Mouse (Mus musculus) forebrain, embryonic 10.5 days (tissue): ENCODE measurements around the gene Grik4. TPM values are rescaled to one million over a fixed set of nuclear protein-coding genes. Genes with fewer than 3 reads are reported as not detected.

Experiments used
- DNase-seq: peaks from one replicate; pipeline ENCODE4 v3.0.0-alpha.2; 2017; ENCODE audit warnings: low spot score; ENCODE audit errors: extremely low spot score
- H3K27ac ChIP-seq: fragments of 300-500 bp; sonication (generic); 2 replicates; pipeline ENCODE4 v1.5.1; 2016; ENCODE audit warnings: mild to moderate bottlenecking
- H3K27me3 ChIP-seq: fragments of 300-500 bp; sonication (generic); 2 replicates; pipeline ENCODE4 v1.6.1; 2016; ENCODE audit warnings: mild to moderate bottlenecking; ENCODE audit not compliant: poor library complexity, severe bottlenecking
- H3K36me3 ChIP-seq: fragments of 300-500 bp; sonication (generic); replicated peaks from 2 replicates; pipeline ENCODE4 v1.6.1; 2016; ENCODE audit warnings: mild to moderate bottlenecking, moderate library complexity
- H3K4me1 ChIP-seq: fragments of 300-500 bp; sonication (generic); 2 replicates; pipeline ENCODE4 v1.6.1; 2016
- H3K4me3 ChIP-seq: fragments of 300-500 bp; sonication (generic); 2 replicates; pipeline ENCODE4 v1.5.1; 2016; ENCODE audit warnings: mild to moderate bottlenecking, moderate library complexity
- H3K9me3 ChIP-seq: fragments of 300-500 bp; sonication (generic); 2 replicates; pipeline ENCODE4 v1.6.1; 2016; ENCODE audit warnings: mild to moderate bottlenecking, moderate library complexity
- WGBS: fragments of 180-500 bp; shearing (Covaris S2); methylation state at CpG from one replicate; pipeline ENCODE4 v1.1.7; 2016; 5-methylcytosine and 5-hydroxymethylcytosine counted together
- polyA plus RNA-seq: library from polyadenylated mRNA; unstranded; fragments of >200 nt; fragmentation: Nextera tagmentation; extraction: Ambion mirVana; gene quantifications from 2 replicates; pipeline ENCODE4 v1.2.1, GENCODE M21; 2016

Gene Grik4
- polyA plus RNA-seq, 1 experiment from 2014 or later = 1.0 TPM

DNA sequence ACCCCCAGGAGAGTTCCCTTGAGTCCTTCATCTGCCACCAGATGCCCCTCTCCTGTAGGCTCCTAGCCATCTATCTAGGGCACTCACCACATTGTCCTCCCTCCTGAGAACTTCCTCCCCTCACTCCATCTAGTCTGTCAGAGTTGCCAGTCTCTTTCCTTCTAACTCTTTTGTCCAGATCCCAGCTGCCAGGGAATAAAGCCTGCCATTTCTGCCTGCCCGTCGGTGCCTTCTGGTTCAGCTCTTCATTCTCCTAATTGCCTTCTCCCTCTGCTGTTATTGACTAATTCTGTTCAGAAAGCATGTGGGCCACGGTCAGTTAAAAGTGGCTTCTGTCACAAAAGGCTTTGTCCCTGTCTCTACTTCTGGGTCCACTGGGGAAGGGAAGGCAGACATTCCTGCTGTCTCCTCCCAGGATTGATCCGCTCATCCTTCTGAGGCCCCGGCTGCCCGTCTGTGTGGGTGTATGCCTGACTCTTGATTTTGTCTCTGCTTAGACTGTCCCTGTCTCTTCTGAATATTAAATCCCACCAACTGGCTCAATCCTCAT is 318.0 kb downstream of the Grik4 start:
- no peak for DNase-seq

GRCm38 (mm10) chr9:42614409-42614808 is 329.9 kb downstream of the Grik4 start:
- no peak for DNase-seq

More for the DNA sequence above, 318.0 kb downstream of the Grik4 start:
- Histone ChIP-seq H3K36me3 (no peaks in the 10 kb centered on the region), H3K4me1 (peaks cover 28% of the 10 kb centered on the region), H3K9me3 (no peaks in the 10 kb centered on the region), H3K27me3 (0 out of 2 replicates have a peak, but pooled peaks cover 3% of the 10 kb centered on the region), H3K4me3 (no peak overlapping the region), H3K27ac (peak overlapping the region; percentile 48)
- 47% methylated on average over 6 of the region's 6 CpGs for WGBS

DNA sequence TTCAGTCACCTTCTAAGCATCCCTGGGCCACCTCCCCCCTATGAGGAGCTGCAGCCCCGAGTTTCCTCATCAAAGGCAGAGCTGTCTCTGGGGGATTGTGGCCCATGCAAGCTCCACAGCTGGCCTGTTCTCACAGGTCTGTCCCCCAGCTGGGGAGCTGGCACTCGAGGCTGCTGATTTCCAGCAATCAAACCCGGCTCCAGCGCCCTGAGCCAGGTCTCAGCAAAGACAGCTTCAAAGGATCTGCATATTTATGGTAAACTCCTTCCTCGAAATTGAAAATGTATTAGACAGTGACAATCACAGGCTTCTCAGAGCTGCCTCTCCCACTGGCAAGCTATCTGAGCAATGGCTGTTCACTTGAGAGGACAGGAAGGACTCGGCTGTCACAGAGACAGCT is 330.5 kb downstream of the Grik4 start:
- WGBS = 60% methylated on average over 6 of the region's 6 CpGs
- peaks cover 14% of the 10 kb centered on the region for H3K4me1 ChIP-seq
- no peak for DNase-seq
- H3K9me3 ChIP-seq = no peaks in the 10 kb centered on the region
- H3K27me3 ChIP-seq = peaks cover 4% of the 10 kb centered on the region; the same call in 1 of the 2 replicates
- H3K27ac ChIP-seq = no peak overlapping the region
- H3K4me3 ChIP-seq = no peak overlapping the region
- H3K36me3 ChIP-seq = no peaks in the 10 kb centered on the region

More at GRCm38 (mm10) chr9:42614409-42614808, 329.9 kb downstream of the Grik4 start:
- no peak overlapping the region for H3K4me3 ChIP-seq
- no peak overlapping the region for H3K27ac ChIP-seq
- H3K4me1 ChIP-seq = peaks cover 14% of the 10 kb centered on the region
- 84% methylated on average over 10 of the region's 10 CpGs for WGBS
- H3K27me3 ChIP-seq = peaks cover 4% of the 10 kb centered on the region; the same call in 1 of the 2 replicates
- no peaks in the 10 kb centered on the region for H3K9me3 ChIP-seq
- H3K36me3 ChIP-seq = no peaks in the 10 kb centered on the region

DNA sequence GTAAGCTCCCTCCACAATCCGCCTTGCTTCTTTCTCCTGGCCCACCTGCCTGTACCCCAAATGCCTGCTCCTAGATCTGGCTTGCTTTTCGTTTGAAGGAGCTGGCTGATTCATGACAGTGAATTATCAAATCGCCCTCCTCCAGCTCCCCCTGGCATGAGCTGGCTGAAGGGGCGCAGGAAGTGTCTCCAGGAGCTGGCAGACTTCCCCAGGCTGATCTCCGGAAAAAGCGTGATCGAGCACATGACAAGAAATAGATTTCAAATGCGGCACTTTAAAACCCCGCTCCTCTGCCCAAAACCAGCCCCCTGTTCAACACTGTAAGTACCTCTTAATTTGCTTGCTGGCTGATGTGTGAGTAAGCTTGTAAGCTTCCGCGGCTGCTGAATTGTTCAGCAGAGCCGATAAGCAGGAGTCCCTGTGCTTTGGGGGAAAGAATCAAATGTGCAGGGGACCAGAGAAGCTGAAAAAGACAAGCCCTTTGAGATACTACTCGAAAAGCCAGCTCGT is 331.8 kb downstream of the Grik4 start:
- no peaks in the 10 kb centered on the region for H3K9me3 ChIP-seq
- peaks cover 14% of the 10 kb centered on the region for H3K4me1 ChIP-seq
- WGBS = 74% methylated on average over 14 of the region's 14 CpGs
- peaks cover 4% of the 10 kb centered on the region; the same call in 1 of the 2 replicates for H3K27me3 ChIP-seq
- no peak overlapping the region for H3K27ac ChIP-seq
- H3K36me3 ChIP-seq = no peaks in the 10 kb centered on the region
- no peak overlapping the region for H3K4me3 ChIP-seq
- DNase-seq = no peak

DNA sequence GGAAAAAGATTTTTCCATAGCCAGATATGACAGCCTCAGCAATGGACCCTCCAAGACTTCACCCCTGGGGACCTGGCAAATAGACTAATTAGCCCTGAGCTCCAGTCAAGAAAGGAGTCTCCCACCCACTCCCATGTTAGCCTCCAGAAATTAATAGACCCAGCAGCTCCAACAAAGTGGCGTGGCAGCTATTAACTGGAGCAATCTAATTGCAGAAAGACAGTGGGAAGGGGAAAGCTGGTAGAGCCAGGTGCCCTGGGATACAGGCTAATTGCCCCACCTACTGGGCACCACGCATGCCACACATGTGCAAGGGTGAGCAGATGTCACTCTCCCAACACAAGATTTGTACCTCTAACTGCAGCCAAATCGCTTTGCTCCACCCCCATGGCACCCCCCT is 342.8 kb downstream of the Grik4 start:
- peaks cover 8% of the 10 kb centered on the region for H3K4me1 ChIP-seq
- H3K9me3 ChIP-seq = 0 out of 2 replicates have a peak, but pooled peaks cover 3% of the 10 kb centered on the region
- no peak overlapping the region for H3K27ac ChIP-seq
- H3K4me3 ChIP-seq = no peak overlapping the region
- WGBS = 51% methylated on average over 3 of the region's 3 CpGs
- H3K36me3 ChIP-seq = no peaks in the 10 kb centered on the region
- H3K27me3 ChIP-seq = peaks cover 20% of the 10 kb centered on the region
- DNase-seq = no peak

- Histone ChIP-seq H3K9me3 (no peaks in the 10 kb centered on the region), H3K27ac (no peak overlapping the region), H3K4me3 (no peak overlapping the region), H3K36me3 (no peaks in the 10 kb centered on the region), H3K4me1 (peaks cover 8% of the 10 kb centered on the region), H3K27me3 (peaks cover 15% of the 10 kb centered on the region)
- WGBS = 84% methylated on average over 9 of the region's 9 CpGs
- DNase-seq = no peak
Observed at GRCm38 (mm10) chr9:42597525-42597924, 346.8 kb downstream of the Grik4 start.

- no peak for DNase-seq
- peaks cover 7% of the 10 kb centered on the region for H3K4me1 ChIP-seq
- no peak overlapping the region for H3K4me3 ChIP-seq
- no peak overlapping the region for H3K27ac ChIP-seq
- 84% methylated on average over 7 of the region's 7 CpGs for WGBS
- no peaks in the 10 kb centered on the region for H3K36me3 ChIP-seq
- H3K27me3 ChIP-seq = peaks cover 22% of the 10 kb centered on the region
- H3K9me3 ChIP-seq = no peaks in the 10 kb centered on the region
Observed at GRCm38 (mm10) chr9:42578511-42578910, 365.8 kb downstream of the Grik4 start.

- Histone ChIP-seq H3K9me3 (no peaks in the 10 kb centered on the region), H3K36me3 (no peaks in the 10 kb centered on the region), H3K27me3 (peaks cover 22% of the 10 kb centered on the region), H3K27ac (no peak overlapping the region), H3K4me1 (peaks cover 11% of the 10 kb centered on the region), H3K4me3 (no peak overlapping the region)
- WGBS = 89% methylated on average over 7 of the region's 7 CpGs
- no peak for DNase-seq
Observed at GRCm38 (mm10) chr9:42578106-42578505, 366.2 kb downstream of the Grik4 start.

- peaks cover 25% of the 10 kb centered on the region for H3K4me1 ChIP-seq
- H3K9me3 ChIP-seq = no peaks in the 10 kb centered on the region
- WGBS = 45% methylated on average over 14 of the region's 14 CpGs
- peak overlapping the region; percentile 54; the same call in 1 of the 2 replicates for H3K27ac ChIP-seq
- H3K27me3 ChIP-seq = peaks cover 22% of the 10 kb centered on the region
- DNase-seq = no peak
- peak overlapping the region; percentile 30 for H3K4me3 ChIP-seq
- no peaks in the 10 kb centered on the region for H3K36me3 ChIP-seq
Observed at GRCm38 (mm10) chr9:42573616-42574350, 370.5 kb downstream of the Grik4 start.

GRCm38 (mm10) chr9:42573180-42573579 is 371.1 kb downstream of the Grik4 start:
- Histone ChIP-seq H3K9me3 (no peaks in the 10 kb centered on the region), H3K4me1 (peaks cover 25% of the 10 kb centered on the region), H3K27me3 (peaks cover 22% of the 10 kb centered on the region), H3K36me3 (no peaks in the 10 kb centered on the region), H3K27ac (peak overlapping the region; percentile 54; the same call in 1 of the 2 replicates), H3K4me3 (peak overlapping the region; percentile 30)
- peak; percentile 75 for DNase-seq
- 7% methylated on average over 6 of the region's 6 CpGs for WGBS

GRCm38 (mm10) chr9:42565921-42566320 is 378.4 kb downstream of the Grik4 start:
- no peak for DNase-seq
- Histone ChIP-seq H3K9me3 (no peaks in the 10 kb centered on the region), H3K27ac (no peak overlapping the region), H3K36me3 (no peaks in the 10 kb centered on the region), H3K4me3 (no peak overlapping the region), H3K4me1 (peaks cover 11% of the 10 kb centered on the region), H3K27me3 (no peaks in the 10 kb centered on the region)
- 91% methylated on average over 4 of the region's 4 CpGs for WGBS

DNA sequence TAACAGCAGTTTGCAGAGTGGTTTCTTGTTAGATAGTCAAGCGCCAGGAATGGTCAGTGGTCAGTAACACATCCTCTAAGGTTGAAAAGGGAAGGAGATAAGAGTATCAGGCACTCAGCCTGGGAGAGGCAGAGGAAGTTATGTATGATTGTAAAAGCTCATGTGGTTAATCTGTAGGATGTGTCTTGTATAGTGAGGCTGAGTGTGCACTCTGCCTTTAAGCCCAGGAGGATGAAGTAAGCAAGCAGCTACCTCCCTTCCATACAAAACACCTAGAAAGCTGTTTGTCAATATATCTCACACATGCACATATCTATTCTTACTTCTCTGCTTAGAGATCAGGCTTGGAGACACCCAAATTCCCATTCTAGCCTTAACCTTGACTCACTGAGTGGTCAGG is 389.1 kb downstream of the Grik4 start:
- Histone ChIP-seq H3K9me3 (peaks cover 4% of the 10 kb centered on the region; the same call in 1 of the 2 replicates), H3K27me3 (no peaks in the 10 kb centered on the region), H3K36me3 (no peaks in the 10 kb centered on the region), H3K27ac (no peak overlapping the region), H3K4me1 (no peaks in the 10 kb centered on the region), H3K4me3 (no peak overlapping the region)
- 97% methylated on average over 1 of the region's 1 CpGs for WGBS
- DNase-seq = no peak

- WGBS = 16% methylated on average over 13 of the region's 13 CpGs
- Histone ChIP-seq H3K27ac (no peak overlapping the region), H3K4me1 (peaks cover 4% of the 10 kb centered on the region; the same call in 1 of the 2 replicates), H3K36me3 (no peaks in the 10 kb centered on the region), H3K9me3 (no peaks in the 10 kb centered on the region), H3K4me3 (no peak overlapping the region), H3K27me3 (no peaks in the 10 kb centered on the region)
- DNase-seq = peak; percentile 80
Observed at GRCm38 (mm10) chr9:42550116-42550515, 394.2 kb downstream of the Grik4 start.
